Mouse (Mus musculus): ENCODE measurements around the gene Cidec.

Gene Cidec

DNA sequence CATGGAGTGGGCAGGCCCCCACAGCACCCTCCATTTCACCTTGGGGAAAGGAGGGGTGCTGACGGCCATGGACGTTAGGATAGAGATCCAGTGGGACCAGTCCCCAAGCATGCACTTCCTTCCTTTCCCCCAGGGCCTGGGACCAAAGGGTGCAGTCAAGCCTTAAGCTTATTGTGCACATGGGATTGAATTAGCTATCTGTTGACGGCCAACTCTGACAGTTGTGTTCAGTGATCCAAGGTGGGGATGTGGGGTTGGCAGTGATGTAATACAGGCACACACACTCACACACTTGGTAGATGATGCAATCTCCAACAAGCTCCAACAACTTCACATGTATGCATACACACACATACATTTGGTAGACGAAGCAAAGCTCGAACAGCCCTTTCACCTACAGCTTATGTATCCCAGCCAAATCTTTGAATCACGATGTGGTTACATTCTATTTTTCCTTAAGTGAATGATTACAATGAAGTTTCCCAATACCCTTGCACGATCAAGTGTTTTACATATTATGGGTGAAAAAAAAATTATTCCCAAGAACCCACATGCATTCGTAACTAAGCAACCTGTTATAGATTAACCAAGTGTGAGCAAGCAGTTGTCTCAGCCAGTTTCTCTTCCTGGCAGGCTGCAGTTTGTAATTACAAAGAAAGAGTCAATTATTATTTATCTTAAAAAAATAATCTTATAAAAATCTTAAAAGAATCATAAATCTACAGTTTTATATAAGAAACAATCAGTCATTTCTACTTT, 8.8 kb upstream of the Cidec start:
- no peak for DNase-seq (ENCODE audit: extremely low spot score)

DNA sequence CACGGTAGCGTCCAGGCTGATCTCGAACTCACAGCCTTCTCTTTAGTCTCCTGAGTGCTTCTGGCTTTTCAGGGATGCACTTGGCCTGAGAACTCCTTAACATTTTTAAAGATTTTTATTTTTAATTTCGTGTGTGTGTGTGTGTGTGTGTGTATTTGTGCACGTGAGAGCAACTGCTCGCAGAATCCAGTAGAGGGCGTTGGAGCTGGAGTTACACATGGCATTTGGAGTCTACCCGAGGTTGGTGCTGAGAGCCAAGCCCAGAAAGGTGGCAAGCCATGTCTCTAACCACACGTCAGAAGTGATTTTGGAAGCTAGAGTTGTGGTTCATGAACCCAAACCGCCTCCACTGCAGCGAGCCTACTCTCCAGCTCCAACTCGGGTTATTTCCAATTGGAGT, 7.5 kb upstream of the Cidec start:
- peak; percentile 9 for DNase-seq (ENCODE audit: extremely low spot score)

DNA sequence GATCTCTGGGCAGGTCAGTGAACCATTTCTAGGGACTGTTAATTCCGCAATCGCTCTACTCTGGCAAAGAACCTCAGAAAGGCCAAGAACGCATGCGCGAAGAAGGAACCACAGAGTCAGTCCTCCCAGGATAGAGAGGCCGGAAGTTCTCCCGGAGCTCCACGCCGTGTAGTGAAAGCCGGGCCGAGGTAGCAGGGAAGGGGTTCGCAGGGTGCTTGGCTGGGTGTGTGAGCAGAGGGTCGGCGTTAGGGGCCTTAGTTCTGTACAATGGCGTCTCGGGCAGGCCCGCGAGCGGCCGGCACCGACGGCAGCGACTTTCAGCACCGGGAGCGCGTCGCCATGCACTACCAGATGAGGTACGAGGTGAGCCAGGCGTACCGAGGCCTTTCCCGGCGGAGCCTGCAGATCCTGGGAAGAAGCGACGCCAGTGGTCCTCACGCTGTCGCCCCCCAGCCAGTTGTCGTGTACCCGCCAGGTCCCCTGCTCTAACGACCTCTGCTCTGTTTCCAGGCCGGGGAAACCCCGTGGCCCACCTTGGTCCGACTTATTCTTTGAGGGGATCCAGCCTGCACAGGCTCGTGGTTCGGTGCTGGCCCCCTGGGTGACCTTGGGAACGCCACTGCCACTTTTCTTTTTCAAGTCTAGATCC, 7.0 kb upstream of the Cidec start, which contains the start of gene Jagn1:
TSS of gene Jagn1 (plus strand) at position 128 of the 649 bp plus-strand sequence.
- DNase-seq (ENCODE audit: extremely low spot score), result peak; percentile 96

DNA sequence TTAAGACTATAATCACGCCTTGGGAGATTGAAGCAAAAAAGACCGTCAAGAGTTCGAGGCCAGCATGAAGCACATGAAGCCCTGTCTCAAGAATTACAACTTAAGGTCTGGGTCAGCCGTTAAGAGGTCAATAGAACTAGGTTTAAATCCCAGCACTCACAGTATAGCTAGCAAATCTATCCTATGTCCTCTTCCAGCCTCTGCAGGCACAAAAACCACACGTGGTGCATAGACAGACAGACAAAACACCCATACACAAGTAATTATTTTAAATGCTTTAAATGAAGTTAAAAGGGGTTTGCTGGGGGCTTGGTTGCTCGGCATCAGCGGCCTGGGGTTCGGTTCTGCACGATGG, 6.5 kb upstream of the Cidec start:
- DNase-seq (ENCODE audit: extremely low spot score), result no peak

DNA sequence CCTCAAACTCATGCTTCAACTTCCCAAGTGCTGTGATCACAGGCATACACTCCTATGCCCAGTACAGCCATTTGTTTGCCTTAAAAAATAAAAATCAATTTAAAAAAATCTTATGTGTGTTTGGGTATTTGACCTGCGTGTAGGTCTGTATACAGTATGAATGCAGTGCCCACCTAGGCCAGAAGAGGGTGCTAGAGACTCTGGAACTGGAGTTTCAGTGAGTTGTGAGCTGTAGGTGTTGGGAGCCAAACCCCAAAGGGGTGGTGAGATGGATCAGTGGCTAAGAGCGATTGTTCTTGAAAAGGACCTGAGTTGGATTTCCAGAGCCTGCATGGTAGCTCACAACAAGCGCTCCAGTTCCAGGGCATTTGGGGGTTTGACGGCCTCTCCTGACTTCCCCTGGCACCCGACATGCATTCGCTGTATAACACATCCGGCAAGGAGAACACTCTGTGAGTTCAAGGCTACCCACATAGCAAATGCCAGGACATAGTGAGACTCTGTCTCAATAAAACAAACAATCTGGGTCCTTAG, 5.7 kb upstream of the Cidec start:
- peak; percentile 78 for DNase-seq (ENCODE audit: extremely low spot score)

DNA sequence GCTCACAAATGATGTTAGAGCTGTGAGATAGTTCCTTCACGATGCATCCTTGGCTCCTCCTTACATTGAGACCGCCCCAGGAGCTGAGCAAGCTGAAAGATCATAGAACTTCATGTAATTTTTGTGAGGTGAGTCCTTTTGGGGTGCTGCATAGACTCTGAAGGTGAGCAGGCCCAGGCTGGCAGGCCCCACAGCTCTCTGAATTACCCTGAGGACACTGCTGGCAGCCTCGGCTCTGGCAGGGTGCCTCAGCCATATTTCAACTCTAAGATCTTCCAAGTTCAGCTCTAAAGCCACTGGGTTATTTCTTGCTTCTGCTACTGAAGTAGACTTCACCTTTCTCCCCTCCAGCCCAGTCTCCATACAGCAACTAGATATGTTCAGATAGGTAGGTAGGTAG, 5.1 kb upstream of the Cidec start:
- DNase-seq (ENCODE audit: extremely low spot score), result no peak

DNA sequence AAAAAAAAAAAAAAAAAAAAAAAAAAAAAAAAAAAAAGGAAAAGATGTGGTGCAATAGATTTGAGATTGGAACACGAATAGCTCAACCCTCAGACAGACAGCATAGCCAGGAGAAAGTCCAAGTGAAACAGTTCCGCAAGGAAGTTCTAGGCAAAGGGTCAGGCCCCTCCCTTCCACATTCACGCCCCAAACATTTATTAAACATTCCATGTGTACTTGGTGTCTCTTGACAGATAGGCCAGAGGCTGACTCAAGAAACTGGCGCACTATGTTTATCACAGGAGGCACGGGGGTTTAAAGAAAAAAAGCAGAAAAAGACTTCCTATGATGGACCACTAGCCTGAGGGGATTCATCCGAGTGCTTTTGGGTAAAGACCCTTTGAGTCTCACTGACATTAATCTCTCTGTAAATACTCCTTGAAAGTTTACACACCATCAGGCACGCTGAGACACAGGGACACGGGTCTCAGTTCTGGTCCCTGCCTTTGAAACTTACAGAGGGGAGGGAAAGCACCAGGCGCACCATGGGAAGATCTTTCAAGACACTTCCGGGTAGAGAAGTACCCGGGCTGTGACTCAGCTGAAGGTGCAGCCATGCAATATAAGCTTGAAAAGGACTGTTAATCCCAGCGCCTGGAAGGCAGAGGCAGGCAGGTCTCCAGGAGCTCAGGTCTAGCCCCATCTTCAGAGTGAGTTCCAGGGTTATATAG, 3.3 kb upstream of the Cidec start:
- DNase-seq (ENCODE audit: extremely low spot score), result no peak

DNA sequence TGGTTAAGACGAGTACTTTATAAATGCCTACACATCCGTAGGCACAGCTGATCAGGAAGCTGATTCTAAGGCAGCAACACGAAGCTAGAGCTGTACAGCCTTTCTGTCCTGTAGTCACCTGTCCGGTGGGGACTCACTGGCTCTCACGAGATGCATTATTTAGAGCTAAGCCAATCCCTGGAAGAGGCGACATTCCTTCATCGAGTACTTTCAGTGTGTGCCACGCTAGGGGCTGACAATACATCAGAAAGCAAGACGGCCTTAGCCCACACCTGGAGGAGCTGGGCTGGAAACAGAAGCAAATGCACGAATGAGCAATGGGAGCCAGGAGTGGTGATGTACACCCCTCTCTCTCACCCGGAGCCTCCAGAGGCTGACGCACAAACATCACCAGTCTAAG, 1.6 kb upstream of the Cidec start:
- no peak for DNase-seq (ENCODE audit: extremely low spot score)

DNA sequence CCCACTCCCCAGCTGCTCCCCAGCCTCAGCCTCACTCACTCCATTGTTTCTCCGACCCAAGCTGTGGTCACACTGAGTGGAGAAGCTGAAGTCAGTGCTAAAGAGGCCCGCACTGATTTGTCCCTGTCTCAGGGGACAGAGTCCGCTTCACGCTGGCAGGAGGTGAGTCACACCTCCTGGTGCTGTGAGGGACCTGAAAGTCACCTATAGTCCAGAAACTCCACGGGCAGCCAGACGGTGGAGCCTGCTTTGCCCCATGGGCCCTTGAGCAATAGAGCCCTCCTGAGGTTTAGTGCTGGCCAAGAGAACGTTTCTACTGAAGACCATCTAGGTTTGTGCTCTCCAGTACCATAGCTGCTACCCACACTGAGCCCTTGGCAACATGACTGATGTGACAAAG, 869 bp downstream of the Cidec start:
- DNase-seq (ENCODE audit: extremely low spot score), result no peak

DNA sequence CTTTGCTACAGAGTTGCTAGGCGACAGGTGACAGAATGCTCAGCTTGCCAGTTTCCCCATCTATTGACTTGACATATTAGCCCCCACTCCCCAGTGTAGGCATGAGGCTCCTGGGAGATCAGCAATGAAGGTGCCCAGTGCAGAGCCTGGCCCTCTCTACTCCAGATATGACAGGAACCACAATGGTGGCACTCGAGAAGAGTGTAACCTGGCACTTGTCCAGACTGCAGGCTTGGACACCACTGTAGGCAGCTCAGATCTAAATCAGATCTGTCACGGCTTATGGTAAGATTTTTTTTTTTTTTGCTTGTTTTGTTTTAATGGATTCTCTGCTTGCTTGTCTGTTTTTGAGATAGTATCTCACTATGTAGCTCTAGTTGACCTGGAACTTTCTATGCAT, 1.9 kb downstream of the Cidec start:
- DNase-seq (ENCODE audit: extremely low spot score), result no peak

DNA sequence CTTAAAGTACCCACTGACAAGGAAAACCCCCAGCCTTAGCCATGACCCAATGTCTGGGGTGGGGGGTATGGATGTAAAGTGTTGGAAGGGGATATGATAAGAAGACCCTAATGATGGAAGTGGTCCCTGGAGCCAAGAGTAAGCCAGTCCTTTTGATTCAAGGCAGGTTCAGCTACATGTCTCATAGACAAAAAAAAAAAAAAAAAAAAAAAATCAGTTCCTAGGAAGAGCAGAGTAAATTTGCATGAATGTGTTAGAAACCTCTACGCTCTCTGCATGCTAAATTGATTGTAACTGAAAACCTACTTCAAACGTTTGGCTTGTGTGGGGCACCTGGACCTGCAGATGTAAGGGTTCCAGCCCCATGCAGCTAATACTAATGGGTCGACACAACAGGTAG, 3.8 kb downstream of the Cidec start:
- no peak for DNase-seq (ENCODE audit: extremely low spot score)

DNA sequence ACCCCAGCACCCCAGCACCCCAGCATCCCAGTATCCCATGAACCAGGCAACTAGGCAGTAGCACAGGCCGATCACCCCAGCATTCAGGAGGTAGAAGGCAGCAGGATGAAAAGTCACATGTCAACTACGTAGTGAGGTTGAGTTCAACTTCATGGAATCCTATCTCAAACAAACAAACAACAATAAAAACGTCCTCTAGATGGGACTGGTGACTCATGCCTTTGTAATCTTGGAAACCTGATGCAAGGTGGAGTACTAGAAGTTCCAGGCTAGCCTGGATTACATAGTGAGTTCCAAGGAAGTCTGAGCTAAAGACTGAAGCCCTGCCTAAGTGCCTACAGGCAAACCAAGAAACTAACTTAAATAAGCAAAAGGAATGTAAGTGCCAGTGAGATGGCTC, 4.7 kb downstream of the Cidec start:
- DNase-seq (ENCODE audit: extremely low spot score), result no peak

DNA sequence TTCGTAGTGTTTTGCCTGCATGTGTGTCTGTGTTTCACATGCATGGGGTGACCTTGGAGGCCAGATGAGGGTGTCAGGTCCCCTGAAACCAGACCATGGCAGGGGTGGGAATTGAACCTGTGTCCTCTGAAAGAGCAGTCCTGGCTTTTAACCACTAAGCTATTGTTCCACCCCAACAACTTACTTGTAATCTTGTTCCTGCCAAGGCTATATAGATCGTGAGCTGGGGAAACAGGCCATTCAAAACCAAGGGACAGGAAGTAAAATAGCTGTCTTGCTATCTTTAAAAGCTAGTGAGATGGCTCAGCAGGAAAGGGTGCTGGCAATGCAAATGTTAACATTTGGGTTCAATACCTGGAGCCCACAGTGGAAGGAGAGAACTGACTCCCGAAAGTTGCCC, 5.6 kb downstream of the Cidec start:
- no peak for DNase-seq (ENCODE audit: extremely low spot score)

DNA sequence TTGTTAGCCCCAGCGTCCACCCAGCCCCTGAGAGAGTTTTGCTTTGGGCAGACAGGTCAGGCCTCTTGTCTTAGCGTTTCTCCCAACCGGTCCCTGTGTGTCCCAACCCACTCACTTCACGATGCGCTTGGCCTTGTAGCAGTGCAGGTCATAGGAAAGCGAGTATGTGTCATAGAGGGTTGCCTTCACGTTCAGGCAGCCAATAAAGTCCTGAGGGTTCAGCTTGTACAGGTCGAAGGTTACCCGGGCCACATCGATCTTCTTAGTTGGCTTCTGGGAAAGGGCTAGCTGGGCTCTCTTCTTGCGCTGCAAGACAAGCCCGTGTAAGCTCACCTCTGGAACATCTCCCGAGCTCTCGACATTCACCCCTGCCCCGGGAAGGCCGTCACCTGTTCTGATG, 7.6 kb downstream of the Cidec start:
- no peak for DNase-seq (ENCODE audit: extremely low spot score)

DNA sequence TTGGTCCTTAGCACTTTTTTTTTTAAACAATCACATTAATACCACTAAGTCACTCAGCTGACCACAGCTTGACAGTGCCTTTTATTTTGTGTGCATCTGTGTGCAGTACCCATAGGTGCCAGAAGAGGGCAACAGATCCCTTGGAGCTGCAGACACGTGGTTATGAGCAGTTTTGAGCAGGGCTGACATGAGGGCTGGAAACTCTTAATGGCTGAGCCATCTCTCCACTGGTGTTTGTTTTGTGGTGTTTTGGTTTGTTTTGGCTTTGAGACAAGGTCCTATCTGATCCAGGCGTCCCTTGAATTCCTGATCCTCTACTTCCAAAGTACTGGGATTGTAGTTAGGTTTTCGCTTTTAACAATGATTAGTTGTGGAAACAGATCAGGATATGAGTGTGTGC, 8.2 kb downstream of the Cidec start:
- peak; percentile 40 for DNase-seq (ENCODE audit: extremely low spot score)

DNA sequence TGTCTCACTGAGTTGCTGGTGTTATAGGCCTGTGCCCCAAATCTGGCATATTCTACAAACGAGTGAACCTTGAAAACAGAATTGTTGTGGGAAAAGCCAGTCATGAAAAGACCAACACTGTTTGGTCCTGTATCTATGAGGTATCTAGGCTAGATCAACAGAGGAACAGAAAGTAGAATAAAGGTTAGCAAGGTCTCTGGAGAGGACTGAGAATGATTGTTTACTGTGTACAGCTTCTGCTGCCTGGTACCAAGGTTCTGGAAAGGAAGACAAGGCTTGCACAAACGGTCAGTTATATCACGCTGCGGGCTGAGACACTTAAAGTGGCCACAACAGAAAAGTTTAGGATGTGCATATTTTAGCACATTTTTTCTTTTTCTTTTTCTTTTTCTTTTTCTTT, 8.9 kb downstream of the Cidec start:
- no peak for DNase-seq (ENCODE audit: extremely low spot score)

DNA sequence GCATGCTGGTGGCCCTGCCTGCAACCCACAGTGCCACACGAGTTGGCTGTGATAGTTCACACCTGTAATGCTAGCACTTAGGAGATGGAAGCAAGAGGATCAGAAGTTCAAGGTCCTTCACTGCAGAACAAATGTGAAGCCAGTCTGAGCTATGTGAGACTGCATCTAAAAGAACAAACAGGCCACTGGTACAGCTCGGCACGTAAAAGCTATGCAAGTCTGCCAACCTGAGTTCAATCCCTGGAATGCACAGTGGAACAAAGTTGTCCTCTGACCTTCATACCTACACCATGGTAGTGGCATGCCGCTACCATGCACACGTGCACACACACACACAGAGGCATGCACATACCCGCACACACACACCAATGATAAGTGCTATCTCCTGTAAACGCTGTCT, 11.4 kb downstream of the Cidec start:
- DNase-seq (ENCODE audit: extremely low spot score), result no peak

DNA sequence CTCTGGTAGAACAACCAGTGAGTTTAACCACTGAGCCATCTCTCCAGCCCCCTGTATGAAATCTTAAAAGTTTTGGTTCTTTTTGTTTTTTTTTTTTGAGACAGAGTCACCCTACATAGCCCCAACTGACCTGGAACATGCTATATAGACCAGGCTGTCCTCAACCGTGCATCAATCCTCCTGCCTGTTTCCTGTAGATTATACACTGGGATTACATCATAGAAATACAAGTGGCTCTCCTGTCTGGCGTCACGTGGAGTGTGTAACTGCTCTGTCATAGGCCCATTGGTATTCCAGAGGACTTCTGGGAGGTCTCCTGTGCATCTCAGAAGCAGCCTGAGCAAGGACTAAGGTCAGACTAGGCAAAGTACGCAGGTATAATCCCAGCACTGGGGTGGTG, 12.6 kb downstream of the Cidec start:
- DNase-seq (ENCODE audit: extremely low spot score), result no peak

DNA sequence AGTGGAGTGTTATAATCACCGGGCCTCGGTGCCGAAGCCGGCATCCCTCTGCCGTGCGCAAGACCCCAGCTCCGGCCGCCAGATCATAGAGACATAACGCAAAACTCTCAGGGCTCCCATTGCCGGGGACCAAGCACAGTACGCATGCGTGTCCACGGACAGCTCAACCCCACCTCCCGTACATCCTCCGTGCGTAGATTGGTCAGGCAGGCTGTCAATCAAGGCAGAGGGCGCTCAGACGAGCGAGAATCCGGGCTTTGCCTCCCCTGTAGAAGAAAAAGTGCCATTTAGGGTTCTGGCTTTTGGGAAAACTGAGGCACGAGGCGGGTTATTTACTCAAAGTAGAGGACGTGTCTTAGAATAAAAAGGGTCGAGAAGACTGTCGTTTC, 16.4 kb downstream of the Cidec start, which contains the start of gene Rpusd3:
TSS of gene Rpusd3 (minus strand) at position 142 of the 389 bp plus-strand sequence.
- DNase-seq (ENCODE audit: extremely low spot score), result peak; percentile 95

DNA sequence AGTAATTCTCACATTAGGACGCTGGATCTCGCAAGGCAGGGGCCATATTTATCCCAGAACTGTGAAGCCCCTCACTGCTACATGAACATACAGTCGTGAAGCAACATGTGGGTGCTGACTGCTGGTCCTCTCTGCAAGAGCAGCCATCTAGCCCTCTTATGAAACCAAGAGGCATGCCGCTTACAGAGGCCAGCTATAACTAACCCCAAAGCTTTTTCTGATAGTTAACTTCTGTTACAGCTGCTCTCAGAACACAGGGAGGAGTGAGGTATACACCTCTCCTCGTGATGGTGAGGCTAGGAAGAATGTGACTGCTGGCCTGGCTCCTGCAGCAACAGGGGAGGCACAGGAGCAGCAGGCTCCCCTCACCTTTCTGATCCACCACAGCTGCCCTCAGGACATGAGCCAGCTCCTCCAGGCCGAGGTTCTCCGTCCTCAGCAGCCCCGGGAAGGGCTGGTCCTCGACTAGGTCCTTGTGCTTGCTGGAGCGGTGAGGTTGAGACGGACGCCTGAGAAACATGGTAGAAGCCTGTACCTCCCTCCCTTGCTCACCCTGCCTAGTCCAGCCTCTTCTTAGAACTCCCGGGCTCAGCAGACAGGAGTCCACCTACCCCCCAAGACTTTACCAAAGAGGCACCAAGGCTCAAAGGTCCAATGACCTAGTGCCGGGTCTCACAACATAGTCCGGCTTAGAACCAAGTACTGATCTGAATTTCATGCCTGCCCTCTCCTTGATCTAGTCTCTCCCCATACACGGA, 16.9 kb downstream of the Cidec start:
- DNase-seq (ENCODE audit: extremely low spot score), result no peak

DNA sequence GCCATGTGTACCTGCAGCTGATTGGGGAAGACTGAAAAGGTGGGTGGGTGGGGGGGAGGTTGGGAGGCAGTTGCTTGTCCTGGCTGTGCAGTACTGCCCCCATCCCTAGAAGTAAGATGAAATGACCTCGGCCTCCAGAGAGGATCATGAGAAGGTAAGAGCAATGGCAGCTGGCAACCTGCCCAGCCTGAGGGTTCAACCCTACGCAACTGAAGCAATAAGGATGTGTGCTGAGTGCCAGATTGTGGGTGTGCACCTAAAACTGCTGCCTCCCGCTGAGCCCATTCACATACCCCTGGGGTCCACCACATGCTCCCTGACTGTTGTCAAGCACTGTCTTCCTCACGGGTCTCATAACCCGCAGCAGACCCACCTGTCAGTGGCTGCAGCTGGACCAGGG, 19.1 kb downstream of the Cidec start:
- DNase-seq (ENCODE audit: extremely low spot score), result no peak

DNA sequence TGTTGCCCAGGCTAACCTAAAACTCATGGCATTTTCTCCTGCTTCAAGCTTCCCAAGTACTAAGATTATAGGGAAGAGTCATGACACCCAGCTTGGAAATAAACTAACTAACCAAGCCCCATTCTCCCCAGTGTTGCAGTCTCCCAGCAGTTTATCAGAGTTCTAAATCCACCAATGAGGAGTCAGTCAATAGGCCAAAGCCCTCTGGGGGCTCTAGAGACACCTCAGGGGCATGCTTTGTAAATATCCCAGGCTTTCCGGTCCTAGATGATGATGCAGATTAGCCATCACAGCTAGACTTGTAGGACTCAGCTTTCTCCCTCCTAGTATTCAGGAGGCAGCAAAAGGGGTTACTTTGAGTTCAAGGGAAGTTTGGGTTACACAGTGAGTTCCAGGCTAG, 25.6 kb downstream of the Cidec start:
- no peak for DNase-seq (ENCODE audit: extremely low spot score)

Measured in embryo, embryonic 9.5 days (tissue).